Mouse (Mus musculus) embryonic facial prominence, embryonic 15.5 days (tissue): ENCODE measurements around the gene Ttll13. TPM values are rescaled to one million over a fixed set of nuclear protein-coding genes. Genes with fewer than 3 reads are reported as not detected.

Experiments used
- ATAC-seq: fragments of 200-750 bp; cut with Nextera tagmentation; 2 replicates; pipeline ENCODE4 v1.8.0; 2017; ENCODE audit warnings: low read depth, moderate TSS enrichment; ENCODE audit not compliant: insufficient number of reproducible peaks, low FRiP score, low TSS enrichment
- H3K27ac ChIP-seq: fragments of 300-500 bp; sonication (generic); replicated peaks from 2 replicates; pipeline ENCODE4 v1.5.1; 2015; ENCODE audit warnings: mild to moderate bottlenecking, inconsistent platforms
- H3K27me3 ChIP-seq: fragments of 300-500 bp; sonication (generic); 2 replicates; pipeline ENCODE4 v1.6.1; 2015; ENCODE audit warnings: inconsistent platforms
- H3K36me3 ChIP-seq: fragments of 300-500 bp; sonication (generic); 2 replicates; pipeline ENCODE4 v1.6.1; 2015; ENCODE audit warnings: mild to moderate bottlenecking, inconsistent platforms
- H3K4me1 ChIP-seq: fragments of 300-500 bp; sonication (generic); 2 replicates; pipeline ENCODE4 v1.6.1; 2015; ENCODE audit warnings: inconsistent platforms
- H3K4me2 ChIP-seq: fragments of 300-500 bp; sonication (generic); replicated peaks from 2 replicates; pipeline ENCODE4 v1.6.1; 2015; ENCODE audit warnings: mild to moderate bottlenecking, inconsistent platforms
- H3K4me3 ChIP-seq: fragments of 300-500 bp; sonication (generic); replicated peaks from 2 replicates; pipeline ENCODE4 v1.5.1; 2015; ENCODE audit warnings: mild to moderate bottlenecking, inconsistent platforms
- H3K9ac ChIP-seq: fragments of 300-500 bp; sonication (generic); 2 replicates; pipeline ENCODE4 v1.6.1; 2015; ENCODE audit warnings: inconsistent platforms
- H3K9me3 ChIP-seq: fragments of 300-500 bp; sonication (generic); replicated peaks from 2 replicates; pipeline ENCODE4 v1.6.1; 2016; ENCODE audit warnings: inconsistent platforms
- WGBS: fragments of 180-500 bp; shearing (Covaris S2); methylation state at CpG from one replicate; pipeline ENCODE4 v1.1.7; 2015; 5-methylcytosine and 5-hydroxymethylcytosine counted together
- polyA plus RNA-seq: library from polyadenylated mRNA; unstranded; fragments of >200 nt; fragmentation: Nextera tagmentation; extraction: Ambion mirVana; gene quantifications from 2 replicates; pipeline ENCODE4 v1.2.1, GENCODE M21; 2015

Gene Ttll13
- polyA plus RNA-seq, 1 experiment from 2014 or later: 1.6 TPM

GRCm38 (mm10) chr7:80267764-80268163 lies 21.6 kb downstream of the Ttll13 start:
- no peak for ATAC-seq
- H3K9ac ChIP-seq: no peak overlapping the region
- H3K4me3 ChIP-seq: no peak overlapping the region
- peaks cover 40% of the 10 kb centered on the region for H3K36me3 ChIP-seq
- H3K9me3 ChIP-seq: no peaks in the 10 kb centered on the region
- peaks cover 20% of the 10 kb centered on the region for H3K4me1 ChIP-seq
- 63% methylated on average over 1 of the region's 1 CpGs for WGBS
- no peak overlapping the region for H3K4me2 ChIP-seq
- H3K27ac ChIP-seq: no peak overlapping the region
- H3K27me3 ChIP-seq: no peaks in the 10 kb centered on the region

GRCm38 (mm10) chr7:80268897-80269750 lies 22.9 kb downstream of the Ttll13 start, which contains the start of gene Vps33b:
Vps33b (plus strand) TSS chr7:80269649.
- Histone ChIP-seq H3K4me3 (peak within 1 kb of the TSS; percentile 57), H3K4me2 (peak within 1 kb of the TSS; percentile 79), H3K36me3 (peaks cover 43% of the 10 kb centered on the region), H3K9ac (peak within 1 kb of the TSS; percentile 37), H3K27me3 (no peaks in the 10 kb centered on the region), H3K9me3 (no peaks in the 10 kb centered on the region), H3K27ac (peak within 1 kb of the TSS; percentile 59; the same call in 1 of the 2 replicates), H3K4me1 (peaks cover 20% of the 10 kb centered on the region)
- 4% methylated on average over 21 of the region's 21 CpGs for WGBS
- peak; percentile 86 for ATAC-seq

- peak; percentile 56; the same call in 1 of the 2 replicates for ATAC-seq
- Histone ChIP-seq H3K27me3 (no peaks in the 10 kb centered on the region), H3K27ac (no peak overlapping the region), H3K9me3 (0 out of 2 replicates have a peak, but pooled peaks cover 4% of the 10 kb centered on the region), H3K9ac (peak overlapping the region; percentile 37), H3K4me1 (peaks cover 20% of the 10 kb centered on the region), H3K4me3 (peak overlapping the region; percentile 57), H3K4me2 (peak overlapping the region; percentile 79), H3K36me3 (peaks cover 43% of the 10 kb centered on the region)
- 1% methylated on average over 23 of the region's 23 CpGs for WGBS
These were observed 23.6 kb downstream of the Ttll13 start for GRCm38 (mm10) chr7:80269751-80270255.

- H3K4me1 ChIP-seq: peaks cover 18% of the 10 kb centered on the region
- no peak overlapping the region for H3K27ac ChIP-seq
- H3K4me3 ChIP-seq: no peak overlapping the region
- no peak for ATAC-seq
- 87% methylated on average over 2 of the region's 2 CpGs for WGBS
- H3K4me2 ChIP-seq: no peak overlapping the region
- H3K9me3 ChIP-seq: peaks cover 9% of the 10 kb centered on the region; the same call in 1 of the 2 replicates
- H3K27me3 ChIP-seq: no peaks in the 10 kb centered on the region
- no peak overlapping the region for H3K9ac ChIP-seq
- peaks cover 52% of the 10 kb centered on the region for H3K36me3 ChIP-seq
These were observed 27.3 kb downstream of the Ttll13 start for GRCm38 (mm10) chr7:80273456-80273855.

GRCm38 (mm10) chr7:80276374-80276773 lies 30.2 kb downstream of the Ttll13 start:
- 97% methylated on average over 4 of the region's 4 CpGs for WGBS

GRCm38 (mm10) chr7:80280032-80280431 lies 33.9 kb downstream of the Ttll13 start:
- WGBS: 84% methylated on average over 10 of the region's 10 CpGs
- no peak overlapping the region for H3K4me2 ChIP-seq
- peaks cover 83% of the 10 kb centered on the region for H3K36me3 ChIP-seq
- no peak overlapping the region for H3K4me3 ChIP-seq
- no peak overlapping the region for H3K9ac ChIP-seq
- H3K27me3 ChIP-seq: no peaks in the 10 kb centered on the region
- H3K4me1 ChIP-seq: no peaks in the 10 kb centered on the region
- peaks cover 2% of the 10 kb centered on the region; the same call in 1 of the 2 replicates for H3K9me3 ChIP-seq
- H3K27ac ChIP-seq: no peak overlapping the region
- no peak for ATAC-seq

More at GRCm38 (mm10) chr7:80276374-80276773, 30.2 kb downstream of the Ttll13 start:
- Histone ChIP-seq H3K27me3 (no peaks in the 10 kb centered on the region), H3K9ac (no peak overlapping the region), H3K4me2 (no peak overlapping the region), H3K27ac (no peak overlapping the region), H3K9me3 (peaks cover 9% of the 10 kb centered on the region; the same call in 1 of the 2 replicates), H3K4me1 (no peaks in the 10 kb centered on the region), H3K4me3 (no peak overlapping the region), H3K36me3 (peaks cover 77% of the 10 kb centered on the region)
- no peak for ATAC-seq

GRCm38 (mm10) chr7:80280998-80281397 lies 34.8 kb downstream of the Ttll13 start:
- Histone ChIP-seq H3K36me3 (peaks cover 86% of the 10 kb centered on the region), H3K9me3 (no peaks in the 10 kb centered on the region), H3K27me3 (no peaks in the 10 kb centered on the region), H3K27ac (no peak overlapping the region), H3K4me1 (no peaks in the 10 kb centered on the region), H3K4me2 (no peak overlapping the region), H3K4me3 (no peak overlapping the region), H3K9ac (no peak overlapping the region)
- 88% methylated on average over 2 of the region's 2 CpGs for WGBS
- ATAC-seq: no peak

- Histone ChIP-seq H3K36me3 (peaks cover 86% of the 10 kb centered on the region), H3K9ac (no peak overlapping the region), H3K9me3 (no peaks in the 10 kb centered on the region), H3K4me1 (no peaks in the 10 kb centered on the region), H3K4me2 (no peak overlapping the region), H3K27ac (no peak overlapping the region), H3K4me3 (no peak overlapping the region), H3K27me3 (no peaks in the 10 kb centered on the region)
- no peak for ATAC-seq
- 78% methylated on average over 3 of the region's 3 CpGs for WGBS
These were observed 35.5 kb downstream of the Ttll13 start for GRCm38 (mm10) chr7:80281646-80282045.

- H3K36me3 ChIP-seq: peaks cover 87% of the 10 kb centered on the region
- no peak overlapping the region for H3K9ac ChIP-seq
- no peak overlapping the region for H3K27ac ChIP-seq
- H3K9me3 ChIP-seq: no peaks in the 10 kb centered on the region
- no peak overlapping the region for H3K4me2 ChIP-seq
- no peak overlapping the region for H3K4me3 ChIP-seq
- H3K4me1 ChIP-seq: no peaks in the 10 kb centered on the region
- ATAC-seq: no peak
- 76% methylated on average over 3 of the region's 3 CpGs for WGBS
- no peaks in the 10 kb centered on the region for H3K27me3 ChIP-seq
These were observed 37.2 kb downstream of the Ttll13 start for GRCm38 (mm10) chr7:80283226-80283918.

- no peak for ATAC-seq
- Histone ChIP-seq H3K4me2 (no peak overlapping the region), H3K36me3 (peaks cover 85% of the 10 kb centered on the region), H3K27me3 (no peaks in the 10 kb centered on the region), H3K9ac (no peak overlapping the region), H3K4me1 (no peaks in the 10 kb centered on the region), H3K27ac (no peak overlapping the region), H3K4me3 (no peak overlapping the region), H3K9me3 (no peaks in the 10 kb centered on the region)
- 89% methylated on average over 5 of the region's 5 CpGs for WGBS
These were observed 38.2 kb downstream of the Ttll13 start for GRCm38 (mm10) chr7:80284391-80284790.

GRCm38 (mm10) chr7:80285725-80286124 lies 39.5 kb downstream of the Ttll13 start:
- WGBS: 90% methylated on average over 6 of the region's 6 CpGs
- peaks cover 78% of the 10 kb centered on the region for H3K36me3 ChIP-seq
- H3K27ac ChIP-seq: no peak overlapping the region
- no peak overlapping the region for H3K4me3 ChIP-seq
- H3K27me3 ChIP-seq: no peaks in the 10 kb centered on the region
- no peaks in the 10 kb centered on the region for H3K9me3 ChIP-seq
- no peak overlapping the region for H3K9ac ChIP-seq
- no peak for ATAC-seq
- H3K4me2 ChIP-seq: no peak overlapping the region
- H3K4me1 ChIP-seq: no peaks in the 10 kb centered on the region
